In the genomic region with DNA sequence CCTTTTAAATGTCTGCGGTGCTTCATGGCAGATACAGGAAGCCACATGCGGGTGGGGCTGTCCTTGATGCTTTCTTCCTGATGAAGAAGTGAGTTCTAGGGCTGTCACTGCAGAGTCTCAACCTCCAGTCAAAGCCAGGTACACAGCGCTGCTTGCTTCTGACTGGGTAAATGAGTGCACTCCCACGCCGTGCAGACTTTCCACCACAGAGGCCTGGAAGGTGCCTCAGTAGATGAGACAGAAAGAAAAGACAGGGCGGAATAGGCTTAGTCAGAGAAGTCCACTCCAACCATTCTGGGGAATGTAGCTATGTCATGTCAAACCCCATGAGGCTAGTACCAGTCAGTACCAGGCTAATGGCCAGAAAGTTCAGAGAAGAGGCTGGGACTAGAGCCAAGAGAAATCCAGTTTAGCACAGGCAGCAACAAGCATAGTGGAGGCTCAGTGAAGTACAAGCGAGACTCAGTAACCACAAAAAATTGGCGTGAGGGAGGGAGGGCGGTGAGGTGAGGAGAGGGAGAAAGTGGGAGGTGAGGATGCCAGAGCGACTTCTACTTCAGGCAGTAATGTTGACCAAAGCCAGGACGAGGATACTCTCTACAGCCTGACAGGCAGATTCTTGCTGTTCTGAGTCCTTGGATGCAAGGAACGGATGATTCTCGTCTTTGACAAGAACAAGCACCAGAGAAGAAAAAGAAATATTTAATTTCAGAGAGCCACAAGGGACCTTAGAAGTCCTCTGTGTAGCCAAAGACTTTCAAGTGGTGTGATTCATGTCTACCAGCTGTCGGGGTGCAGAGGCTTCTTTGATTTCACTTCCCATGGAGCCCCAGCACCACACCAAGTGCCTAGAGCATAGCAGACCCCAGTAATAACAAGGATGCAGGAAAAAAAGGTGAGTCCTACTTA, we compare ENCODE assay signal across 7 mouse cellular contexts.
DNase-seq lines count a peak whose midpoint lies in the region; ATAC-seq and TF ChIP-seq lines count a peak whose summit lies in the region.

No protein-coding gene starts in this region.

- WGBS in intestine, embryonic 15.5 days = 77% methylated on average over 14 of the region's 14 CpGs
- 77% methylated on average over 14 of the region's 14 CpGs for WGBS in intestine, postnatal 0 days

- ATAC-seq in intestine, embryonic 15.5 days = 0 out of 2 replicates have a peak, but pooled peaks have one; percentile 23
- no peak for ATAC-seq in intestine, postnatal 0 days
- no peak for ATAC-seq in erythroid progenitor cell, adult 5-6 weeks (replicated peaks; ENCODE audit: low FRiP score, poor library complexity, severe bottlenecking)

- DNase-seq in CD8-positive naive resting alpha-beta T cell, adult 2 months (ENCODE audit: low read depth in 2 of 2, low spot score in 2 of 2) = peak; percentile 10 to 20
- peak; percentile 90 for DNase-seq in brain, adult 2 months (ENCODE audit: low read depth, low spot score)
- DNase-seq in kidney, postnatal 14 days = peak; percentile 53

- no peaks in the 10 kb centered on the region for H3K79me2 ChIP-seq in myocyte (ENCODE audit: control insufficient read depth, insufficient read depth)

- H3K4me1 ChIP-seq in intestine, embryonic 15.5 days (replicated peaks) = no peaks in the 10 kb centered on the region
- no peaks in the 10 kb centered on the region for H3K4me1 ChIP-seq in intestine, postnatal 0 days (replicated peaks; ENCODE audit: control insufficient read depth, insufficient read depth, low read length)

- no peak overlapping the region for H3ac ChIP-seq in myocyte (ENCODE audit: control insufficient read depth, insufficient read length)

- H3K9me3 ChIP-seq in intestine, embryonic 15.5 days = no peaks in the 10 kb centered on the region
- no peaks in the 10 kb centered on the region for H3K9me3 ChIP-seq in intestine, postnatal 0 days (ENCODE audit: control insufficient read depth)

- H3K4me3 ChIP-seq in intestine, embryonic 15.5 days (replicated peaks) = no peak overlapping the region
- H3K4me3 ChIP-seq in intestine, postnatal 0 days (ENCODE audit: low read depth, low read length) = no peak overlapping the region
- no peak overlapping the region for H3K4me3 ChIP-seq in myocyte

- H3K9ac ChIP-seq in intestine, embryonic 15.5 days = no peak overlapping the region
- H3K9ac ChIP-seq in intestine, postnatal 0 days (ENCODE audit: low read depth, low read length) = no peak overlapping the region

- no peak overlapping the region for H3K4me2 ChIP-seq in intestine, embryonic 15.5 days (replicated peaks)
- H3K4me2 ChIP-seq in intestine, postnatal 0 days (replicated peaks; ENCODE audit: low read depth) = no peak overlapping the region
- peak overlapping the region; percentile 56 for H3K4me2 ChIP-seq in myocyte (ENCODE audit: low read depth)

- H3K36me3 ChIP-seq in intestine, embryonic 15.5 days = no peaks in the 10 kb centered on the region
- no peaks in the 10 kb centered on the region for H3K36me3 ChIP-seq in intestine, postnatal 0 days (ENCODE audit: control insufficient read depth, insufficient read depth)
- no peaks in the 10 kb centered on the region for H3K36me3 ChIP-seq in myocyte (ENCODE audit: control insufficient read depth, insufficient read depth)

- no peak for TF ChIP-seq CTCF in intestine, postnatal 0 days (IDR thresholded peaks at IDR 0.05; ENCODE audit: low read depth)

- H3K27me3 ChIP-seq in intestine, embryonic 15.5 days (replicated peaks) = no peaks in the 10 kb centered on the region
- H3K27me3 ChIP-seq in intestine, postnatal 0 days (replicated peaks; ENCODE audit: control insufficient read depth, insufficient read depth, low read length) = no peaks in the 10 kb centered on the region
- H3K27me3 ChIP-seq in myocyte (ENCODE audit: control insufficient read depth, insufficient read depth, insufficient read length) = no peaks in the 10 kb centered on the region

- no peak for TF ChIP-seq POLR2A in myocyte (IDR thresholded peaks at IDR 0.05; ENCODE audit: insufficient read length, low read depth)

- no peak overlapping the region for H3K27ac ChIP-seq in intestine, embryonic 15.5 days
- no peak overlapping the region for H3K27ac ChIP-seq in intestine, postnatal 0 days (ENCODE audit: low read depth, low read length)

TF ChIP-seq in myocyte, 11 proteins besides CTCF, POLR2A, EP300 and RAD21:
- TF ChIP-seq TCF12 (IDR thresholded peaks at IDR 0.05; ENCODE audit: insufficient read depth, poor library complexity, severe bottlenecking) = no peak
- no peak for TF ChIP-seq POLR2AphosphoS2 (IDR thresholded peaks at IDR 0.05; ENCODE audit: insufficient read length, low read depth)
- TF ChIP-seq E2F4 (IDR thresholded peaks at IDR 0.05; ENCODE audit: insufficient read depth) = no peak
- no peak for TF ChIP-seq REST (IDR thresholded peaks at IDR 0.05; ENCODE audit: insufficient read depth, insufficient read length)
- TF ChIP-seq MYOD1 (IDR thresholded peaks at IDR 0.05; ENCODE audit: control insufficient read depth in 1 of 3, insufficient read length in 2 of 3, low read depth in 2 of 3) = peak in 2 of 3 experiments; percentile 27 to 40
TF ChIP-seq in myocyte: peak in this region for 1.

Comparison
In these comparisons a context has a peak if more than half of its experiments do, and no peak if none do; other contexts are left out.
1. DNase-seq: peak in every context shown above with its lines; median percentile 90 in brain, adult 2 months; 53 in kidney, postnatal 14 days; 15 in CD8-positive naive resting alpha-beta T cell, adult 2 months.